Mouse (Mus musculus) heart, postnatal 14 days (tissue): ENCODE data around the gene Zfp981. TPM values are rescaled to one million over a fixed set of nuclear protein-coding genes. Genes with fewer than 3 reads are reported as not detected.
"Not testable (repeated sequence)": the region's sequence is repeated elsewhere in the genome, so short reads cannot be mapped to it uniquely, and the experiment has no call there.

ENCODE experiments used
- DNase-seq, 2 experiments: peaks; one replicate each; pipeline ENCODE4 v3.0.0; 2021 to 2022
- intact Hi-C: fragments of 180-260 bp; cut with DNase I; formaldehyde crosslinking; loops from one replicate; pipeline ENCODE4 v1.15.1; 2025
- long read RNA-seq, 2 experiments: library from polyadenylated mRNA; stranded (forward); transcript quantifications; one replicate each; pipeline ENCODE4 v2.0.0; 2021
- total RNA-seq, 2 experiments: library from RNA; stranded (reverse); gene quantifications; 2 replicates each; pipeline ENCODE4 v1.2.3; 2021

The Zfp981 gene
- total RNA-seq = 1 to 10 TPM in 1 of 2 experiments, under 1 TPM in 1; 0.71 to 1.1 TPM
- long read RNA-seq, experiment 1, partial matches to known transcripts = 0 of 4 reads
- long read RNA-seq, experiment 1, other reads (novel, unspliced or antisense) = 4 of 4 reads
- long read RNA-seq, experiment 2, partial matches to known transcripts = 0 of 1 reads
- long read RNA-seq, experiment 2, other reads (novel, unspliced or antisense) = 1 of 1 reads

GRCm38 (mm10) chr4:146501727-146502126 is at the start of gene Zfp981:
Gene Zfp981, plus strand, starts transcription at chr4:146502027.
- DNase-seq, intact Hi-C loops: not testable (repeated sequence)

DNA sequence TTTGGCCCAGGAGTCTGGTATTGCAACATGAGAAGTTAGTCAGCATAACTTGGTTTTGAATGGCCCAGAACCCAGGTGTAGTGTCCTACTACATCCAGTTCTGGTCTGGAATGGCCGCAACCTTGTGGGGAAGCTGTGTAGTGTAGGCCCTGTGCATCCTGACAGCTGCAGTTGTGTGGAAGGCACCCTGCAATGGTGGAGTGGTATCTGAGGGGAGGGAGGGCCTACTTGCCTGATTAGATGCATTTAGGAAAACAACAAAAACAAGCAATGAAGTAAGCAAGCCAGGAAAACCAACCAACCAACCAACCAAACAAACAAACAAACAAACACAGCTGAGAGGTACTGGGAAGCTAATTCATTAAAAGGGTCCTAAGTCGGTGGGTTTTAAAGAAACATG is 49.3 kb upstream of the Zfp981 start:
- intact Hi-C loops, DNase-seq: not testable (repeated sequence)

DNA sequence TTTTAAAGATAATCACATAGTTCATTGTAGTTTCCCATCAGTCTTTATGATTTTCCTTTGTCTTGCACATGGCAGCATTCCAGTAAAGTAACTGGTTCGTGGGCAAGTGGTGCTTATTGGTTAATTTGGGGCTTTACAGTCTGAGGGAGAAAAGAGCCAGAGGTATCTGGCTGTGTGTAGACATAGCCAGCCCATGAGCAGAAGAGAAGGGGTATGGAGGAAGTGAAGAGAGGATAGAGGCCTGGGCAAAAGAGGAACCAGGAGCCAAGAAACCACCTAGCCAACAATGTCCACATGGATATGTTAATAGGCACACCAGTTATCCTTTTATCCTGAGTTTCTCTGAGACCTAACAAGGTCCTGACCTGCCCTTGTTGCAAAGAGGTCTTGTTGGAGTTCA is 47.7 kb upstream of the Zfp981 start:
- intact Hi-C loops, DNase-seq: not testable (repeated sequence)

DNA sequence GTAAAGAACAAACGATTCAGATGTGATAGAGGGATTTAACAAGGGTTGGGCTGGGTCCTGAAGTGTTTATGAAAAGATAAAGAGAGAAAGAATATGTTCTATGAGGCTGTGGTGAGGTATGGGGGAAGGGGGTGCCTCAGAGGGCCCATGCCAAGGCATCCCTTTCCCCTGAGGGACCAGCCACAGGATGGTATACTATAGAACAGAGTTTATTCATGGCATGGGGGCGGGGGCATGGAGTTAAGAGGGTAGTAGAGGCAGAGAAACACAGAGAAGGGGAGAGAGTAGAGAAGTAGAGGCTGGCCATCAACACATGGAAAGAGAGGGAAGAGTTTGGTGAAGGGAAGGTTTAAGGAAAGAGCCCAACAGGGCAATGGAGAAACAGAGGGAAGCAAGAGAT is 46.9 kb upstream of the Zfp981 start:
- DNase-seq = no peak
- intact Hi-C loops = no loop called here

GRCm38 (mm10) chr4:146455321-146455721 is 46.5 kb upstream of the Zfp981 start:
- intact Hi-C loops = no loop called here
- DNase-seq = no peak

DNA sequence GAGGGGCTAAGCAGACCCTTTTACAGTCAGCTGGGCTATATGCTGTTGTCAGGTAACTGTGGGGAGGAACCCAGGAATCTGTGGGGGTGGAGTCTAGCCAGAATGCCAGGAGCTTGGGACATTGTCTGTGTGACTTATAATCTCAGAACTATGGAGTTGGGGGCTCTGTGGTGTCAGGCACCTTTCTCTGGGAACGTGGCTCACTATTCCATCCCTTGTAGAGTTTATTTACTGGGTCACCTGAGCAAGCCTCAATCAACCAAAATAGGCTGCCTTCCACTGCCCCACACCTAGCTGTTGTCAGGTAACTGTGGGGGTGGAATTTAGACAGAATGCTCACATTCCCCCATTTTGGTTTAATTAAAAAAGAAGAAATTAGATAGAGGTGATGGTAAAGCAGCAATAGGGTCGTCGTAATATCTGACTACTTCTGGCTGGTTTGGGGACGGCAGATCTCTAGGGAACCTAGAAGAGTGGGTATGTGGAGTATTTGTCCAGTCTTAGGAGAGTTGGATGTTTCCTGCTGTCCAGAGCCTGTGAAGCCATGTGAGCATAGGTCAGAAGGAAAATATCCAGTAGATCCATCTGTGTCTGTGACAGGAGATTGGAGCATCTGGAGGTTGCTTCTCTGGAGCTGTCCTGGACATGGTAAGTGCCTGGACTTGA is 45.6 kb upstream of the Zfp981 start:
- intact Hi-C loops = no loop called here
- DNase-seq = no peak

DNA sequence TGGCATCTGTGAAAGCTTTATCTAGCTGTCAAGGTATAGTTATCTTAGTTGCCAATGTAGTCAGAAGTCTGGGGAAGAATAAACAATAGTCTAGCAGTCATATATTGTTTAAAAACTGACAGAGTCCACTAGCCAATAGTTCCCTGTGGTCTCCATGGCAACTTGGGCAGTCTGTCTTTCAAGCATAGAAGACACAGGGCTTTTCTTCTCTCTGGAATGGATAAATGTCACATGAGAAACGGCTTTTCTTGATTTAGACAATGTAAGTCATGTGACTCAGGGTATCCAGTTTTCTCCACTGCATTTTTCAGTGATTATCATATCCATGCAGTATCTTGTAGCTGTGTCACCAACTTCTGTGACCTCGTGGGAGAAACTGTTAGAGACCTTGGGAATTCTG is 44.7 kb upstream of the Zfp981 start:
- intact Hi-C loops = no loop called here

GRCm38 (mm10) chr4:146457720-146458119 is 44.1 kb upstream of the Zfp981 start:
- intact Hi-C loops = no loop called here
- no peak for DNase-seq

More for the DNA sequence above, 44.7 kb upstream of the Zfp981 start:
- DNase-seq = no peak

- DNase-seq, intact Hi-C loops: not testable (repeated sequence)
These were observed 42.0 kb upstream of the Zfp981 start for GRCm38 (mm10) chr4:146459822-146460221.

- intact Hi-C loops, DNase-seq: not testable (repeated sequence)
These were observed 41.1 kb upstream of the Zfp981 start for GRCm38 (mm10) chr4:146460685-146461084.

DNA sequence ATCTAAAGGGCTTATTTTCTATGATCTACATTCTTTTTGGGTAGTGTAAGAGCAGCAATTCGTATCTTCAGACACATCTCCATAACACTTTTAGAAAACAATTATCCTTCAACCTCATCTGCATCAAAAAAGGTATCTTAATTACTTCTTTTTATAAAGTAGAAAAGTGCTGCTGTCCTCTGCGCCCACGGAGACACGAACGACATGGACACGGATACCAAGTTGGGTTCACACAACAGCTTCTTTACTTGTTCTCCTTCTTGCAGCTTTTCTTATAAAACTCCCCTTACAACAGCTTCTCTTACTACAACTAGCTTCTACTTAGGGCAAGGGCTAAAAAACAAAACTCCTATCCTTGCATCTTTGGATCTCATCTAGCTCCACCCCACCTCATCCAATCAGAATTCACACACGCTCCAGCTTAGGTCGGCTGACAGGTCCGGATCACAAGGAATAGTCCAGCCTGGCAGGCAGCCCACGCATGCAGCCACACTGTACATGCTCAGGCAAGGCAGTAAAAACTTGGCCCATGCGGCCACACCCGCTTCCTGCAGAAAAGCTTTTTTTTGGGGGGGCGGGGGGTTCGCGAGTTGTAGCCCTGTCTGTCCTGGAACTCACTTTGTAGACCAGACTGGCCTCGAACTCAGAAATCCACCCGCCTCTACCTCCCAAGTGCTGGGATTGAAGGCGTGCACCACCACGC is 38.0 kb upstream of the Zfp981 start:
- DNase-seq, intact Hi-C loops: not testable (repeated sequence)

- intact Hi-C loops, DNase-seq: not testable (repeated sequence)
These were observed 31.8 kb upstream of the Zfp981 start for GRCm38 (mm10) chr4:146469984-146470383.

GRCm38 (mm10) chr4:146474181-146474580 is 27.6 kb upstream of the Zfp981 start:
- intact Hi-C loops, DNase-seq: not testable (repeated sequence)

DNA sequence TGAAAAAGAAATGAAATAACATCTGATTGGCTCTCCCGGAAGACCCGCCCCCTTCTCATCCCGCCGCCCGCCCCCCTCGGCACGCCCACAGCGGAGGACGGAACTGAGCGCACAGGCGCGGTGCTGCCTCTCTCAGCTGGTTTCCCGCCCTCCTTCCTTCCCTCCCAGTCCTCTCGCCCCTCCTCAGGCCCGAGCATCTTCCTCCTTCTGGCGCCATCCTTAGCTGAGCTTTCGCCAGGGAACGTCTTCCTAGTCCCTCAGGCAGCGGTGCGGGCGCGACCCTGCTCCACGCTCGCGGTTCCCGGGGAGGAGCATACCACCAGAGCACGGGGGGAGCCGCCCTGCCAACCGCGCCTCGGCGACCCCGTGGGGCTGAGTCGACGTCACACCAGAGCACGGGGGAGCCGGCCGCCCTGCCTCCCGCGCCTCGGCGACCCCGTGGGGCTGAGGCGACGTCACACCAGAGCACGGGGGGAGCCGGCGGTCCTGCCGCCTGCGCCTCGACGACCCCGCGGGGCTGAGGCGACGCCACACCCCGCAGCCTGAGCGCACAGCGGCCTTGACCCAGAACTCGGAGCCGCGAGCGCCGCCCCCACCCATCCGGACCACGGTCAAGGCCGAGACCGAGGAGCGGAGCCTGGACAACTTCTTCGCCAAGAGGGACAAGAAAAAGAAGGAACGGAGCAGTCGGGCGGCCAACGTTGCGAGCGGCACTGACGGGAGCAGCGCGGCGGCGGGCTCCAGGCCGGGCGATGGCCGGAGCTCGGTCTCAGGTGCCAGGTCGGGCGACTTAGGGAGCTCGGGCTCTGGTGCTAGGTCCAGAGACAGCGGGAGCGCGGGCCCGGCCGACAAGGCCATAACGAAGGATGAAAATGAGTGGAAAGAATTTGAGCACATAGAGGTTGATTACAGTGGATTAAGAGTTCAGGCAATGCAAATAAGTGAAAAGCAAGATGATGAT is 26.8 kb upstream of the Zfp981 start:
- intact Hi-C loops, DNase-seq: not testable (repeated sequence)

- intact Hi-C loops = not testable (repeated sequence)
These were observed 25.6 kb upstream of the Zfp981 start for GRCm38 (mm10) chr4:146476260-146476659.

GRCm38 (mm10) chr4:146476959-146477358 is 24.9 kb upstream of the Zfp981 start:
- DNase-seq, intact Hi-C loops: not testable (repeated sequence)

More at GRCm38 (mm10) chr4:146476260-146476659, 25.6 kb upstream of the Zfp981 start:
- not testable (repeated sequence) for DNase-seq

DNA sequence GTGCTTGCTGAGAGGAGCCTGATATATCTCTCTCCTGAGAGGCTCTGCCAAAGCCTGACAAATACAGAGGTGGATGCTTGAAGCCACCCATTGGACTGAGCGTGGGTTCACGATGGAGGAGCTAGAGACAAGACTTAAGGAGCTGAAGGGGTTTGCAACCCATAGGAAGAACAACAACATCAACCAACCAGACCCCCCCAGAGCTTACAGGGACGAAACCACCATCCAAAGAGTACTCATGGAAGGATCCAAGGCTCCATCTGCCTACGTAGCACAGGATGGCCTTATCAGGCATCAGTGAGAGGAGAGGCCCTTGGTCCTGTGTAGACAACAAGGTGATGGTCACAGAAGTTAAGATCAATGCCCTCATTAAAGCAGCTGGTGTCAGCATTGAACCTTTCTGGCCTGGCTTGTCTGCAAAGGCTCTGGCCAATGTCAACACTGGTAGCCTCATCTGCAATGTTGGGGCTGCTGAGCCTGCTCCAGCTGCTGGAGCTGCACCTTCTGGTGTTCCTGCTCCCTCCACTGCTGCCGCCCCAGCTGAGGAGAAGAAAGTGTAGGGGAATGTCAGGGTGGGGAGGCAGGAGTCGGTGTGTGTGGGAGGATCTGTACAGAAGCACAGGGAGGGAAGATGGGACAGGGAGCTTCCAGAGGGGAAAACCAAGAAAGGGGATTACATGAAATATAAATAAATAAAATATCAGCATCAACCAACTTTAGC is 21.3 kb upstream of the Zfp981 start:
- intact Hi-C loops, DNase-seq: not testable (repeated sequence)

DNA sequence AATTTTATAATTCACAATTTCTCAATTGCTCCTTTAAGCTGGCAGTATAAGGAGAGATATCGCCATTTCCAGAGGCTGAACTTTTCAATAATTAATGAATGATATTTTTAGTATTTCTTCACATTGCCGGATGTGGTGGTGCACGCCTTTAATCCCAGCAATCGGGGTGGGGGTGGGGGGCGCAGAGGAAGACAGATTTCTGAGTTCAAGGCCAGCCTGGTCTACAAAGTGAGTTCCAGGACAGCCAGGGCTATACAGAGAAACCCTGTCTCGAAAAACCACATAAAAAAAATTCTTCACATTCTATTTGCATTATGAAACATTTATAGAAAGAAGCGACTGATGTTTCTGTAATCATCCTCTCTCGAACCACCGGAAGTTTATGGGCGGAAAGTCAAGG is 19.3 kb upstream of the Zfp981 start:
- DNase-seq, intact Hi-C loops: not testable (repeated sequence)

- DNase-seq, intact Hi-C loops: not testable (repeated sequence)
These were observed 18.1 kb upstream of the Zfp981 start for GRCm38 (mm10) chr4:146483571-146484280.
